ENCODE assay signal across 16 mouse cellular contexts in genomic region chr14:75931266-75931665, GRCm38 (mm10). TPM values are rescaled to one million over a fixed set of nuclear protein-coding genes. Genes with fewer than 3 reads are reported as not detected.
DNase-seq lines count a peak whose midpoint lies in the region; ATAC-seq and TF ChIP-seq lines count a peak whose summit lies in the region.
"Had no signal": no experiment of that assay in that cellular context is flagged by ENCODE, and none has a peak within 500 bp of the region (broad histone marks: within the 10 kb centered on the region; RNA-seq: fewer than 3 reads in every experiment).

No protein-coding gene starts in this region.

- peak in 1 of 2 experiments; percentile 25; a peak in 1 of 4 replicates for TF ChIP-seq POLR2A in MEL (IDR thresholded peaks at IDR 0.05; ENCODE audit: control insufficient read depth in 1 of 2, insufficient read depth in 1 of 2, low read depth in 1 of 2, low read length in 2 of 2, poor library complexity in 1 of 2)
- no peak for TF ChIP-seq POLR2A in thymus, adult 2 months (IDR thresholded peaks at IDR 0.05; ENCODE audit: control insufficient read depth, extremely low read depth, insufficient read depth, low read length, poor library complexity)

- H3K27ac ChIP-seq in gastrocnemius, adult 2 months = no peak overlapping the region
- no peak overlapping the region for H3K27ac ChIP-seq in lung, postnatal 0 days (ENCODE audit: low read length)
- no peak overlapping the region for H3K27ac ChIP-seq in MEL (ENCODE audit: control insufficient read depth, low read depth, low read length)
- H3K27ac ChIP-seq in thymus, adult 2 months (ENCODE audit: control insufficient read depth, insufficient read depth, low read length) = no peak overlapping the region
- no peak overlapping the region for H3K27ac ChIP-seq in stomach, postnatal 0 days (replicated peaks)
- H3K27ac ChIP-seq: embryonic facial prominence, embryonic 12.5 days; forebrain, embryonic 12.5 days; limb, embryonic 12.5 days; midbrain, embryonic 12.5 days had no signal

- no peaks in the 10 kb centered on the region for H3K9me3 ChIP-seq in lung, postnatal 0 days (ENCODE audit: low read length)
- H3K9me3 ChIP-seq in MEL (replicated peaks; ENCODE audit: insufficient read depth, low read length) = no peaks in the 10 kb centered on the region
- H3K9me3 ChIP-seq in stomach, postnatal 0 days (ENCODE audit: control insufficient read depth, low read length) = no peaks in the 10 kb centered on the region
- H3K9me3 ChIP-seq: embryonic facial prominence, embryonic 12.5 days; forebrain, embryonic 12.5 days; limb, embryonic 12.5 days; midbrain, embryonic 12.5 days had no signal

- peaks cover 4% of the 10 kb centered on the region for H3K79me2 ChIP-seq in MEL (ENCODE audit: control insufficient read depth, insufficient read depth, low read length, poor library complexity)

- intact Hi-C loops in gastrocnemius, adult 2 months (cut with DNase I) = no loop called here

- TF ChIP-seq EP300 in lung, postnatal 0 days (IDR thresholded peaks at IDR 0.05) = no peak
- no peak for TF ChIP-seq EP300 in MEL (IDR thresholded peaks at IDR 0.05; ENCODE audit: low read depth in 1 of 2, low read length in 2 of 2)
- TF ChIP-seq EP300 in stomach, postnatal 0 days (optimal IDR thresholded peaks at IDR 0.05) = no peak

- no peak overlapping the region for H3K4me3 ChIP-seq in gastrocnemius, adult 2 months
- H3K4me3 ChIP-seq in lung, postnatal 0 days (ENCODE audit: low read depth, low read length) = no peak overlapping the region
- H3K4me3 ChIP-seq in MEL (ENCODE audit: control insufficient read depth in 1 of 2, insufficient read depth in 1 of 2, low read depth in 2 of 2, low read length in 2 of 2) = peak overlapping the region; percentile 54 to 59; a peak in 3 of 4 replicates
- no peak overlapping the region for H3K4me3 ChIP-seq in thymus, adult 2 months (ENCODE audit: control insufficient read depth, insufficient read depth, low read length)
- no peak overlapping the region for H3K4me3 ChIP-seq in stomach, postnatal 0 days (ENCODE audit: low read depth, low read length)
- H3K4me3 ChIP-seq: embryonic facial prominence, embryonic 12.5 days; forebrain, embryonic 12.5 days; limb, embryonic 12.5 days; midbrain, embryonic 12.5 days had no signal

- H3K4me1 ChIP-seq in lung, postnatal 0 days (ENCODE audit: insufficient read depth, low read depth, low read length) = no peaks in the 10 kb centered on the region
- H3K4me1 ChIP-seq in MEL (ENCODE audit: control insufficient read depth in 1 of 2, insufficient read depth in 2 of 2, low read length in 2 of 2) = peaks cover 3 to 6% of the 10 kb centered on the region in 2 experiments; a peak in 3 of 4 replicates
- H3K4me1 ChIP-seq in thymus, adult 2 months (replicated peaks; ENCODE audit: control insufficient read depth, insufficient read depth, low read length) = no peaks in the 10 kb centered on the region
- H3K4me1 ChIP-seq in stomach, postnatal 0 days (replicated peaks; ENCODE audit: control insufficient read depth, insufficient read depth) = no peaks in the 10 kb centered on the region
- H3K4me1 ChIP-seq: embryonic facial prominence, embryonic 12.5 days; limb, embryonic 12.5 days had no signal

- no peak for ATAC-seq in lung, postnatal 0 days
- ATAC-seq in stomach, postnatal 0 days (ENCODE audit: low FRiP score, low TSS enrichment) = no peak
- ATAC-seq: liver, postnatal 0 days had no signal

- no peak for TF ChIP-seq RAD21 in MEL (IDR thresholded peaks at IDR 0.05; ENCODE audit: low read depth, low read length)

- no peaks in the 10 kb centered on the region for H3K36me3 ChIP-seq in lung, postnatal 0 days (ENCODE audit: insufficient read depth, low read length)
- H3K36me3 ChIP-seq in MEL (ENCODE audit: control insufficient read depth in 1 of 2, insufficient read depth in 2 of 2, low read length in 2 of 2) = peaks cover 5 to 8% of the 10 kb centered on the region in 2 experiments
- H3K36me3 ChIP-seq in thymus, adult 2 months (ENCODE audit: control insufficient read depth, insufficient read depth, low read length) = no peaks in the 10 kb centered on the region
- no peaks in the 10 kb centered on the region for H3K36me3 ChIP-seq in stomach, postnatal 0 days (ENCODE audit: control insufficient read depth, insufficient read depth, low read length)
- H3K36me3 ChIP-seq: embryonic facial prominence, embryonic 12.5 days; forebrain, embryonic 12.5 days; limb, embryonic 12.5 days; midbrain, embryonic 12.5 days had no signal

- no peaks in the 10 kb centered on the region for H3K27me3 ChIP-seq in lung, postnatal 0 days (replicated peaks; ENCODE audit: insufficient read depth, low read length)
- H3K27me3 ChIP-seq in MEL (ENCODE audit: control insufficient read depth in 1 of 2, insufficient read depth in 2 of 2, low read length in 2 of 2) = no peaks in the 10 kb centered on the region
- no peaks in the 10 kb centered on the region for H3K27me3 ChIP-seq in thymus, adult 2 months (ENCODE audit: control insufficient read depth, insufficient read depth, low read length)
- no peaks in the 10 kb centered on the region for H3K27me3 ChIP-seq in stomach, postnatal 0 days (ENCODE audit: control insufficient read depth, insufficient read depth, low read length)
- H3K27me3 ChIP-seq: embryonic facial prominence, embryonic 12.5 days; forebrain, embryonic 12.5 days; limb, embryonic 12.5 days; midbrain, embryonic 12.5 days had no signal

- peak; percentile 27 for DNase-seq in gastrocnemius, adult 2 months
- no peak for DNase-seq in gastrocnemius, postnatal 4 days (ENCODE audit: low spot score in 2 of 2)
- DNase-seq in lung, postnatal 14 days = peak; percentile 7
- no peak for DNase-seq in lung, postnatal 0 days (ENCODE audit: low spot score)
- peak; percentile 54 for DNase-seq in MEL (ENCODE audit: low read depth, low spot score)
- DNase-seq in thymus, adult 2 months = peak; percentile 24
- DNase-seq in stomach, postnatal 0 days (ENCODE audit: low spot score) = no peak
- DNase-seq in urinary bladder, postnatal 14 days (ENCODE audit: low spot score) = no peak
- DNase-seq: gastrocnemius, postnatal 36 days; liver, postnatal 0 days; retina, postnatal 1 day had no signal

- no peak overlapping the region for H3K9ac ChIP-seq in lung, postnatal 0 days (replicated peaks; ENCODE audit: low read depth)
- H3K9ac ChIP-seq in MEL (ENCODE audit: control insufficient read depth, low read depth, low read length, poor library complexity, severe bottlenecking) = peak overlapping the region; percentile 60
- H3K9ac ChIP-seq in stomach, postnatal 0 days (ENCODE audit: low read length) = no peak overlapping the region
- H3K9ac ChIP-seq: embryonic facial prominence, embryonic 12.5 days; forebrain, embryonic 12.5 days; limb, embryonic 12.5 days; liver, postnatal 0 days; midbrain, embryonic 12.5 days had no signal

- WGBS in lung, postnatal 0 days = 94% methylated on average over 23 of the region's 23 CpGs
- WGBS in thymus, adult 2 months = over 99% methylated on average over 23 of the region's 23 CpGs
- WGBS in stomach, postnatal 0 days = 96% methylated on average over 23 of the region's 23 CpGs

- no peak overlapping the region for H3K4me2 ChIP-seq in lung, postnatal 0 days (replicated peaks; ENCODE audit: low read depth, low read length)
- H3K4me2 ChIP-seq in stomach, postnatal 0 days (replicated peaks; ENCODE audit: low read depth) = no peak overlapping the region
- H3K4me2 ChIP-seq: embryonic facial prominence, embryonic 12.5 days; forebrain, embryonic 12.5 days; limb, embryonic 12.5 days; midbrain, embryonic 12.5 days had no signal

- no peak for TF ChIP-seq CTCF in gastrocnemius, adult 2 months (IDR thresholded peaks at IDR 0.05)
- TF ChIP-seq CTCF in lung, postnatal 0 days (IDR thresholded peaks at IDR 0.05) = no peak
- no peak for TF ChIP-seq CTCF in MEL (IDR thresholded peaks at IDR 0.05 in 2 of 3, conservative IDR thresholded peaks at IDR 0.05 in 1 of 3; ENCODE audit: control insufficient read depth in 1 of 3, insufficient read depth in 1 of 3, low read depth in 2 of 3, low read length in 3 of 3, poor library complexity in 1 of 3, severe bottlenecking in 1 of 3)
- no peak for TF ChIP-seq CTCF in thymus, adult 2 months (IDR thresholded peaks at IDR 0.05; ENCODE audit: borderline replicate concordance, control insufficient read depth, extremely low read depth, insufficient read depth, low read length, poor library complexity)
- no peak for TF ChIP-seq CTCF in stomach, postnatal 0 days (IDR thresholded peaks at IDR 0.05; ENCODE audit: low read depth)

TF ChIP-seq in MEL, 35 proteins besides CTCF, POLR2A, EP300 and RAD21:
- TF ChIP-seq HCFC1 (IDR thresholded peaks at IDR 0.05; ENCODE audit: low read depth, low read length) = no peak
- TF ChIP-seq ZC3H11A (IDR thresholded peaks at IDR 0.05; ENCODE audit: low read depth, low read length) = no peak
- no peak for TF ChIP-seq ETS1 (IDR thresholded peaks at IDR 0.05; ENCODE audit: low read depth, low read length)
- peak; percentile 38 for TF ChIP-seq NELFE (IDR thresholded peaks at IDR 0.05; ENCODE audit: low read depth, low read length)

RNA-seq across cellular contexts. Expression of gene Kctd4, which starts 23.5 kb away (rescaled TPM):
- not detected for total RNA-seq in gastrocnemius, adult 2 months (2021)
- under 1 TPM; 0.12 to 0.18 TPM for total RNA-seq in gastrocnemius, postnatal 4 days (2021)
- polyA plus RNA-seq in lung, postnatal 0 days (2015; fragmentation: Nextera tagmentation; extraction: Ambion mirVana) = 0.21 and 0.24 TPM in 2 replicates
- total RNA-seq in MEL (2012; rRNA removed) = 0.08 TPM in 1 of 2 replicates, not detected in the other
- under 1 TPM in 1 of 2 experiments, not detected in 1; 0.01 TPM for polyA plus RNA-seq in MEL (2012; ENCODE audit: insufficient read depth in 1 of 2, insufficient read length in 2 of 2, low read depth in 1 of 2, low replicate concordance in 2 of 2, missing spikeins in 1 of 2)
- 0.23 and 0.40 TPM in 2 replicates for polyA plus RNA-seq in thymus, adult 2 months (2012; rRNA removed)
- 9.8 and 10.4 TPM in 2 replicates for polyA plus RNA-seq in stomach, postnatal 0 days (2015; fragmentation: Nextera tagmentation; extraction: Ambion mirVana)
- total RNA-seq: gastrocnemius, postnatal 36 days; heart, postnatal 14 days had no signal

Comparison
In these comparisons a context has a peak if more than half of its experiments do, and no peak if none do; other contexts are left out.
1. DNase-seq: peak in gastrocnemius, adult 2 months (single experiment), lung, postnatal 14 days (single experiment), MEL (single experiment) and thymus, adult 2 months (single experiment); none in gastrocnemius, postnatal 4 days (0 of 2), lung, postnatal 0 days (single experiment), stomach, postnatal 0 days (single experiment) and urinary bladder, postnatal 14 days (single experiment).
2. H3K4me3 ChIP-seq: peak in MEL (2 of 2); none in gastrocnemius, adult 2 months (single experiment), lung, postnatal 0 days (single experiment), thymus, adult 2 months (single experiment) and stomach, postnatal 0 days (single experiment).